Mouse (Mus musculus) thymus, postnatal 4 days (tissue): Measurements from ENCODE around the gene Vamp1.

Source experiments
- DNase-seq: peaks from one replicate; pipeline ENCODE4 v3.0.0; 2021

Gene Vamp1

GRCm38 (mm10) chr6:125213715-125214114, 1.6 kb upstream of the Vamp1 start:
- no peak for DNase-seq

DNA sequence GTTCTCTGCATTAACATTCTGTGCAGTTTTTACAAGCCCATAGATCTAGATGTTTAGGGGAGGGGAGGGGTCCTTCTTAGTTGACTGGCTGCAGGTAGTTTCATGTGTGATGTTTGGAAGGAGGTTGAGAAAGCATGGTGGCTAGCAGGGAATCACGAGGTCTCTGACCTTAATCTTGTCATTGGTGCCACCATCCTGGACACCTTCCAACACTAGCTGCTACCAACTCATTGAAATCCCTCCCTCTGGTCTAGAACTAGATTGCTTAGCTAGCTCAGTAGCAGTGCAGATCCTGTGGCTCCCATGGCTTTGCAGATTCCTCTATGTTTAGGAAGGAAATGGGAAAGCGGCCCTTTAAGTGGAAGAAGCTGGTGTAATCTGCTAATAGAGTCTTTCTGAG, 1.5 kb downstream of the Vamp1 start:
- DNase-seq: no peak

DNA sequence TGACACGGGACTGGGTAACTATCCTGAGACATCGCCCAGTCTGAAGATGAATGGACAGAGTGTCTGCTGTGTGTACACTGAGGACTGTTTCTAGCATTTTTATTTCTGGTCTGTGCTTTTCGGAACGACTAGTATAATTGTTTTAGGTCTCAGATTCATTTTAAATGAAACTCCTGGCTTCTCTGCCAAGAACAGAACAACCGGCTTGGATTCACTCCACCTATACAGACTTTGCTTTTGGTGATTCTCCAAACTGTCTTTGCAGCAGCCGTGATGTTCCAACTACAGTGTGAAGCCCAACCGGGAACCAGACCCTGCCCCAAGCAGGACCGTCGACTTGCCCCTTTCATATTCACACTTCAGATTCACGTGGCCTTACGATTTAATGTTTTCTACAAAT, 2.5 kb downstream of the Vamp1 start:
- DNase-seq: no peak

DNA sequence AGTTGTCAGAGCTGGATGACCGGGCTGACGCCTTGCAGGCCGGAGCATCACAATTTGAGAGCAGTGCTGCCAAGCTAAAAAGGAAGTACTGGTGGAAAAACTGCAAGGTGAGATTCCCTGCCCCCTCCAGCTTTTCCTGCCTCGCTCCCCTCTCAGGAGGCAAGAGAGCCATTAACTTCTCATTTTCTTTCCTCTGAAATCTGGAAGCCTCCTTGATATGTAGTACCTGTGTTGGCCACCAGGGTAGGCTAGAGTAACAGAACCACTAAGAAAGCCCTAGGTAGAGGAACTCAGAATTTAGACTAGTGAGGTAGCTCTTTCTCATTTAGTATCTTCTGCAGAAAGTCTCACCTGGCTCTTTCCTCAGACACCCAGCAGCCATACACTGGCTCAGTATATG, 3.6 kb downstream of the Vamp1 start:
- peak; percentile 79 for DNase-seq

DNA sequence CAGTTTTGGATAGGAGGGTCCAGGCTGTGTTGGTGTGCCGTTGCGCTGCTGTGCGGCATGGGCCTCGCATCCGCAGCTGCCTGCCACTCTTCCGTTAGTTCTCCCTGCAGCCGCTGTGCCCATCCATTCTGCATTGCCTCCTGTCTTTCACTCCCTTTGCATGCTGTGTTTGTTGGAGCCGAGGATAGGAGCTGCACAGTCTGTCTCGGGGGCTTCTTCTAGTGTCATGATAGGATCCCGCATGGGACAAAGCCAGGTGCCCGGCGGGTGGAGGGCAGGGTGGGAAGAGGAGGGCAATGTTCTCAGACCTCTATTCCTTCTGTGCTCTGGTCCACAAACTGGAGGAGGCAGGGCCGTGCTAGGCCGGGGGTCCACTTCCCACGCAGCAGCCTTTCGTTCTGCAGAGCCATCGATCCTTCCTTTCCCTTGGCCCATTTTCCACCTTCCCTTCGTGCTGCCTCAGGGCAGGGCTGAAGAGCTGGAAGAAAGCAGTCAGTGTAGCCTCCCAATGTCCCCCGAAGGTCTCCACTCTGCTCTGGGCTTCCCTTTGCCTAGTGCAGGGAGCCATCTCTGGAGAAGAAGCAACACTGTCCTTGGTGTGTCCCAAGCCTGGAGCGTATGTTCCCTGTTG, 5.9 kb downstream of the Vamp1 start:
- DNase-seq: peak; percentile 55

GRCm38 (mm10) chr6:125222146-125222545, 6.8 kb downstream of the Vamp1 start:
- DNase-seq: peak; percentile 85

- peak; percentile 64 for DNase-seq
Observed at GRCm38 (mm10) chr6:125222577-125222976, 7.2 kb downstream of the Vamp1 start.

DNA sequence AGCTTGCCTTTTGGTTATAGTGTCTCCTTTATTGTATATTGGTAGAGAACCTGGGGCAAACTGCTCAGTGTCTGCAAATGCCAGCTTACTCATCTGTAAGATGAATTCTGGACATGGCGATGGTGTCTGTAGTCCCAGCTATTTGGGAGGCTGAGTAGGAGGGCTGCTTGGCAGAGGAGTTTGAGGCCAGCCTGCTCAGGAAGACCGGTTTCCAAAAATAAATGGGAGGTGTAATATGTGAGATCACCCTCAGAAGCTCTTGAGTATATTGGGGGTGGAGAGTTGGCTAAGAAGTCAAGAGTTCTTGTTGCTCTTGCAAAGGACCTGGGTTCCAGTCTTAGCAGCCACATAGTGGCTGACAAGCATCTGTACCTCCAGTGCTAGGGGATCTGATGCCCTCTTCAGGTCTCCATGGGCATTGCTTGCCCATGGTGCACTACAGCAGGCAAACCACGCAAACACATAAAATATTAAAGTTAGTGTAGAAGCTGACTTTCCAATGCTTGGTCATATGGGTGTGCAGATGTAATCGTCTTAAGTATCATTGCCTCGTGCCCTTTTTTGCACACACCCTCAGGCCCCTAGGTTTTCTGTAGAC, 10.3 kb downstream of the Vamp1 start:
- peak; percentile 77 for DNase-seq

DNA sequence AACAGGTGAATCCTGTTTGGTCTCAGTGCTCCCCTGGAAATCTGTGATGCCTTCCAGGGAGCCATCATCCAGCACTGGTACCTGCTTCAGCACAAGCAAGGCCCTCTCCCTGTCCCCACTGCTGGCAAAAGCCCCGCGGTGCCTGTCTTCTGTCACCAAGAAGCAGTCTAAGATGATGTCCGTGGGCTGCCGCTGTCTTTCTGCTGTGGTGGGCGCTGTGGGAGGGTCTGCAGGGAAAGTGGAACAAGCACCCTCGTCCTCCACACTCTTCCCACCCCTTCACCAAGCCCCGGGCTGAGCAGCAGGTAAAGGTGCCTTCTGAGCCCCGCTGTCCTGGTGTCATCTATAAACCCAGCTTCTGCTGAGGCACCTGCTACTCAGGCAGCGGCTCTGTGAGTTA, 15.2 kb downstream of the Vamp1 start:
- DNase-seq: peak; percentile 59

- DNase-seq: peak; percentile 84
Observed at GRCm38 (mm10) chr6:125231117-125232044, 16.0 kb downstream of the Vamp1 start, which contains the start of gene Tapbpl. Gene Tapbpl, minus strand, starts transcription at chr6:125231860.

DNA sequence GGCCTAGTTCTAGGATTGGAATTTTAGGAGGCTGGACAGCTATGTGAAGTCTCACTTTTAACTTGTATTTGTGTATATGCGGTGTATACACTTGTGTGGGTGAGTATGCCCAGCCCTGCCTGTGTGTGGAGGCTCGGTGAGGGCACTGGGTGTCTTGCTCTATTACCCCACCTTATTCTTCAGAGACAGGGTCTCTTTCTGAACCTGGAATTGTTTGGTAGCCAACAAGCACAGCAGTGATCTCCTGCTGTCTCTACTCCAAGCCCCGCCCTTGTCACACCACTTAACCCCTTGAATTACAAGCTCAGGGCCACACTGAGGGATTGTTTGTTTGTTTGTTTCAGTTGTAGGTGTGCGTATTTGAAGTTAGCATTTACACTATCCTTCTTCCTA, 16.7 kb downstream of the Vamp1 start:
- peak; percentile 61 for DNase-seq

GRCm38 (mm10) chr6:125232516-125232915, 17.2 kb downstream of the Vamp1 start:
- DNase-seq: peak; percentile 28

- peak; percentile 43 for DNase-seq
Observed at GRCm38 (mm10) chr6:125233816-125234519, 18.6 kb downstream of the Vamp1 start.

DNA sequence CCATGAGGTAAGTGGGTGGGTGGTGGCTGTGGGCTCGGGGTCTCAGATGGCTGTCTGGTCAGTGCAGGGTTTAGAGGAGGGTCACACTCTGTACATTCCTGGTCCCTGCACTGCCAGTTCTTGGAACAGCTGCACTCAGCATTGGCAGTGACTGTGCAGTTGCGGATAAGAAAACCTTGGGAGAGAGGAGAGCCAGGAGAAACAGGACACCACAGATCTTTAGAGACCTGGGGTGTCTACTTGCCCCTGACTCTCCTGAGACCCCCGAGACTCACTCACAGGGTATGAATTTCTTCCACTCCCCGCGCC, 19.1 kb downstream of the Vamp1 start:
- DNase-seq: peak; percentile 37

DNA sequence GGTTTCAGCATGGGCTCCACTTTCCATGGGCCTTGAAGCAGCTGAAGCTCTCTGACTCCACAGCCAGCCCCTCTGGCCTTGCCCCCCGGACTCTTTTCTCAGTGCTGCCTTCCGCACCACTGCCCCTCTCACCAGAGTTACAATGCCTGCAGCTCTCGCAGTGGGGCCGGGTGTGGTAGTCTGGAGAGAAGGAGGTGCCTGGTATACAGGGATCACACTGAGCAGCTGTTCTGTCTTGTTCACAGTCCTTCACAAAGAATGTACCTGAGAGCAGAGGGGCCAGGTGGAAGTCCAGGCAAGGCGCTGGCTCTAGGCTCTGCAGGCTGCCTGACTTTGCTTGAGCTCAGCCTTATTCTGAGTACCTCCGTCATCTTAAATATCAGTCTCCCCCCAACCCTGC, 21.0 kb downstream of the Vamp1 start:
- peak; percentile 71 for DNase-seq

DNA sequence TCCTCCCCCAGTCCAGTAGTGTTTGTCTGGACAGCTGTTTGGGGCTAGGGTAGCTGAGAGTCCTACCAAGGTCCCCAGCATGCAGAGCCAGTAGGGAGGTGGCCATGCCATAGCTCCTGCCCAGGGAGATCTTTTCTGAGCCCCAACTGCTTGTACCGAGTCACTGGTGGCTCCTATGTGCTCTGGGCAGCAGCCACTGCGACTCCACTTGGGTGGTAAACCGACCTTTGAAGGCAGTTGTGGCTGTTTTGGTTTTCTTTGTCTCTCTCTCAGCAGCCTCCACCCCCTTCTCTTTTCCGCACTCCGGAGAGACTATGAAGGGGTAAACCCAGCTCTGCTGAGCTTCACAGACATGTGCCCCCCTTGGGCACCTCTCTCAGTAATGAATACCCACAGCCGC, 21.4 kb downstream of the Vamp1 start, which contains the start of gene Cd27:
Gene Cd27, minus strand, starts transcription at position 229 of the 400 bp plus-strand sequence.
- peak; percentile 80 for DNase-seq

GRCm38 (mm10) chr6:125237421-125237820, 22.1 kb downstream of the Vamp1 start:
- DNase-seq: peak; percentile 67

GRCm38 (mm10) chr6:125238396-125238795, 23.0 kb downstream of the Vamp1 start:
- DNase-seq: peak; percentile 72

DNA sequence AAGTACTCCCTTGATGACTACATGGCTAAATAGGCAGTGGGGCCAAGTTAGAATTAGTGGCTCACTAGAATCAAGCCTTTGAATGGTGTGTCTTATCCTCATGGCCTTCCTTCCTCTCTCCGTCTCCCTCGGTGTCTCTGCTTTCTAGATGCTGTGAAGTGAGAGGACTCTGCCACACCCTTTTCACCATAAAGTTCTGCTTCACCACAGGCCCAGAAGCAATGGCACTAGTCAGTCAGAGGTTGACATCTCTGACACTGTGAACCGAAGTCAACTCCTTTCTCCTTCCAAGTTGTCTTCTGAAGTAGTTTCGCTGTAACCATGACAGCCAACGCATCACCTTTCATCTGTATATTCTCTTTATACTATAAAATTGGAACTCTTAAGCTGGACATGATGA, 24.2 kb downstream of the Vamp1 start:
- no peak for DNase-seq

DNA sequence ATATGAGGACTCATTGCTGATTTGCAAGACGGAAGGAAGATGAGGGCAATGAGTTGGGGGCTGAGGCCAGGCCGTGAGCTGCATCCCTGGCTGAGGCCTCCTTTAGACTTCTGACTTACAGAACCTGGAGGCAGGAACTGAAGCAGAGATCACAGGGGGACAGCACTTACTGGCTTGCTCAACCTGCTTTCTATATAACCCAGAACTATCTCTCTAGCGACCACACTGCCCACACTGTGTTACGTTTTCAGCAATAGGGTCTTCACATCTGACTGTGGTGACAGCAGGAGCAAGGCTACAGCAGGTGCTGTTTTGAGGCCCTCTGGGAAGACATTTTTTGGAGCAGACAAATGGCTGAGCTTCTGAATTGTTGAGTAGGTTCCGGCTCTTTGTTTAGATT, 25.3 kb downstream of the Vamp1 start:
- peak; percentile 42 for DNase-seq

DNA sequence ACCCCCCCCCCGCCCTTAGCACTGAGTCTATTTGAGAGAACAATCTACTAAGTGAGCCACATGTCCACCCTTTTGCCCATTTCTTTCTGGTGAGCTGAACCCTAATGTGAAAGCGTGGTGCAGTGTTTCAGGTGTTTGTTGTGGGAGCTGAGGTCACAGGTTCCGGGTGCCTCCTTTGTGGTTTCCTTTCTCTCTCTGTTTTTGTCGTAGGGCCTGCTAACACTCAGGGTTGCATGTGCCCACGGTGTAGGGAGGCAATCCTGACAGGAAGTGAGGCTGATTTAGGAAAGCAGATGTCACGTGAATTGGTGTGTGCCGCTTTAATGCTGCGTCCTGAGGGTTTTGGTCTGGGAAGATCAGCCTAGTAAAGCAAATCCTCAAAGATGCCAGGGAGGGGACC, 26.2 kb downstream of the Vamp1 start:
- peak; percentile 61 for DNase-seq

DNA sequence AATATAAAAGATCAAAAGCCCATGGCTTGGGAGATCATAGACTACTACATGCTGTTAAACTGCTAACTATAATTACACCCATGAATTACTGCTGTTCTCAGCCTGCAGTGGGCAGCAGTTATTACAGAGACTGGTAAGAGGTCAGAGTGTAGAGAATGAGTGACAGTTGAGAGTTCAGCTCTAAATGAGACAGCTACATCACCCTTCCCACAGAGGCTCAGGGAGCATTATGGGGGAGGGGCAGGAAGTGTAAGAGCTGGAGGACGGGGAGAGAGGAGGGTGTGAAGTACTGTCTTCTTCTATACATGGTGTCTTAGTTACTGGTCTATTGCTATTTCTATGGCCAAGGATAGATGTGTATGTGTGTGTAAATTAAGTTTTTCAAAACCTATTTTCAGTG, 29.2 kb downstream of the Vamp1 start:
- peak; percentile 69 for DNase-seq

DNA sequence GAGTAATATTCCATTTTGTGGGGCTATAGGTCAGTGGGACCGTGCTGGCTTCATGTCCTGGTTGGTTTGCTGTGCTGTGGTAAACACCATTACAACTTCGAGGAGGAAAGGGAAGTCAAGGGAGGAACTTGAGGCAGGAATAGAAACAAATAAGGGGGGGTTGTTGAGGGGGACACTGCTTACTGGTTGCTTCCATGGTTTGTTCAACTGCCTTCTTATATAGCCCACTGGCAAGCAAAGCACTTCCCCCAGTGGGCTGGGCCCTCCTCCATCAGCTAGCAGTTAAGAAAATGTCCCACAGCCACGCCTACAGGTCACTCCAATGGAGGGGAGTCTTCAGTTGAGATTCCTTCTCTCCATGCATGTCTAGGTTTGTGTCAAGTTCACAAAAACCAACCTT, 36.9 kb downstream of the Vamp1 start:
- DNase-seq: no peak
